Mouse (Mus musculus) fibroblast of lung, adult 2 months (primary cell): ENCODE data around the gene Cabcoco1.

Source experiments
- DNase-seq: peaks from one replicate; pipeline ENCODE4 v3.0.0-alpha.2; 2011; ENCODE audit warnings: low read depth

Gene Cabcoco1

DNA sequence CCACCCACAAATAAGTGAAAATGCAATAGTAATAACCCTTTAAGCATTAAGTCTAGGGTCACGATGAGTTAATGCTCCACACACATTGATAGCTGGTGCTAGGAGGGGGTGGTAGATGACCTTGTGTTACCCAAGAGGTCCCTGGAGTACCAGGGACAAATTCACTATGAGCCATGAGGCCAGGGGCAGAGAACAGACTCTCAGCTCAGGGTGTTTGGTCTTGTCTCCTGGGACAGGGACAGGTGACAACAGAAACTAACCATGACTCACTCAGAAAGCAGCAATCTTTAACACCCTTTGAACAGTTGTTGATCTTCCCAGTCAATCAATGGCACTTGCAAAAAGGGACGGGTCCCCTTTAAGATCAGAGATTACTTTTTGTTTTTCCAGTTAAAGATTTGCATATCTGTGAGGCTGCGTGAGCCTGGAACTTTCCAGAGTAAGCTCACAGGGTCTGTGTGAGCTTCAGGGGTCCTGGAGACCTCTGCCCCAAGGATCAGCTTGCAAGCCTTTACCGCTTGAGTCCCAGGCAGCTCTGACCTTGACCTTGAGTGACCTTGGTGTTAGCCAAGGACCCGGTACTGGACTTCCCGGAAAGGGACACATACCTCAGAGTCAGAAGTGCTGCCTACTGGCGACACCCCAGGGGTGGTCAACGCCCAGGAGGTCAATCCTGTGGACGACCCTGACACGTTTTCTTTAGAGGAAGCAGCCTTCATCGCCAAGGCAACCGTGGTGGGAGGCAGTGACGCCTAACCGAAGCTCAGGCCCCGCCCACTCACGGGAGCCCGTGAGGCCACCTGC, at the start of gene Cabcoco1:
Cabcoco1 (minus strand) TSS at position 758 of the 804 bp plus-strand sequence.
- no peak for DNase-seq

DNA sequence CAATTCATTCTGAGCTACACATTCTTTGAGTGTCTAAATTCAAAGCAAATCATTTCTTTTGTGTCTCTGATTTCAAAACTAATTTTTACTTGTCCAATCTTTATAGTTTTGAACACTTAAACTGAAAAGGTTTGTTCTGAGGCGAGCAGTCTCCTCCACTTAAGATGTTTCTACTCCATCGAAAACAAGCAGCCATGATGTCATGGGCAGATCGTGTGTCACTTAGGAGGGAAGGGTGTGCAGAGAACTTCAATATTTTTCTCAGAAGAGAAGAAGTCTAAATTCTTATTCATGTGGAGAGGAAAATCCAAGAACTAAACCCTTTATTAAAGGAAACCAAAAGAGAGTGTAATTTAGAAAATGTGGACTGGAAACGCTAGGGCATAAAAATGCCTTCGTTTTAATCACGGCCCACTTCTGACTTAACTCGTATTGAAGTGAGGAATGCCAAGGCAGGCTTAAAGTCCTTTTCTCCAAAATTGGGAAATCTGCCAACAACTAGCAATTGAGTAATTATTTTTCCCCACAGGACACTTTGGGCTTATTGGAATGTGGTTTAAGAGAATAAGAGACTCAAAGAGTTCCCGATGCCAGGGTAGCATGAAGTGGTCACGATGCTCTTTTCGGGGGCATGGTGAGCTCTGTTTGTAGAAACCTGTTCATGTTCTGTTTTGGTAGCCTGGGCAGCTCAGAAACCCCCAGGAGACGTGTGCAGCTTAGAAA, 48.0 kb upstream of the Cabcoco1 start:
- DNase-seq = peak; percentile 27

DNA sequence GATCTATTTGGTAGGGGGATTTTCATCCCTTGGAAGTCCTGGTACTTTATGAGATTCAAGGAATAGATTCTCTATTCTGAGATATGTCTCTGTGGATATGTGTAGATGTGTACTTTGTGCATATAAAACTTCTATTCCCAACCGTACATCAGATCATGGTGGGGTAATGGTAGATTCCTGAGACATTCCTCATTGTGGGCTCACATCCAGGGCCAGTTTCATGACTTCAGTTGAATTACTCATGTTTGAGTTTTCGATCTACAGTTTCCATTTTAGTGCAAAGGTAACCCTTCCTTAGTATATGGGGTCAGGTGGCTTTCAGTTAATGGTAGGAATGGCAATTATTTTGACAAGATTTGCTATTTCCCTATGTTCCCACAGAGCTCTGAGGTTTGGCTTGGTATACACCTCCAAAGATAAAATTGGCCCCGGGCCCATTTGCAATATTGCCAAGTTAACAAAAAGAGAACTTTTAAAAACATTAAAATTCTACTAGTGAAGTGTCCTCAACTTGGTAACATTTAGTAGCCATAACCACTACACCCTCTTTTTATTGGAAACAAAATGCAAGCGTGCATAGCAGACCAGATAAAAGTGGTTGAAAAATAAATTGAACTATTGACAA, 45.8 kb upstream of the Cabcoco1 start:
- peak; percentile 18 for DNase-seq

DNA sequence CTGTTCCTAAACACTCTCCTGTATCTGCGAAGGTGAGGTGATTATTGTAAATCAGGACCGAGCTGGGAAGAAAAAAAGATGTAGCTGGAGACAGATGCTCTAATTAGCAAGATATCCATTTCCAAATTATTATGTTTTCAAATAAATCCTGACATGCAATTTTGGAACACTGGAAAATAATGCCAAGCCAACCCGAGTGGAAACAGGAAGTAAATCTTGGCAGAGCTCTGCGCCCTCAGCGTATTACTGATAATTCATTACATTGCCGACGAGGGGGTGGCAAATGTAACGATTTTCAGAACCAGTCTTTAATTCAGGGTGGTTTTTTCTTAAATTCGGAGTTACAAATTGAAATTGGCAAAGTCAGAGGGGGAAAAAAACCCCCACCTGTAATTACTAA, 35.6 kb upstream of the Cabcoco1 start:
- no peak for DNase-seq

DNA sequence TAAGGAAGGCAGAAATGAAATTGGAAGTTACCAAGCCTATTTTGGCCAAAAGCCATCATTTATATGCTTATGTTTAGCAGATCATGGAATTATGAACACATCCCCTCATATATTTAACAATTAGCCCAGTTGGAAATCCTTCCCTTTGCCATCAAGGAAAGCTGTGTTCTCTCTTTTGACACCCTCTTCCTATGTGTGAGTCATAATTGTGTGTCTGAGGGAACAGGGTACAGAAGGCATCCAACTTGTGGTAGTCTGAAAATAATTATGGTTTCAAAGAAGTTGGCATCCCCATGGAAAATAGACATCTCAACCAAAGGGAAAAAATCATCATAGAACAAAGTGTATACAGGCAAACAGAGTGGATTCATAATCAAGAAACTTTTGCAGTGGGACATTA, 26.5 kb upstream of the Cabcoco1 start:
- no peak for DNase-seq

DNA sequence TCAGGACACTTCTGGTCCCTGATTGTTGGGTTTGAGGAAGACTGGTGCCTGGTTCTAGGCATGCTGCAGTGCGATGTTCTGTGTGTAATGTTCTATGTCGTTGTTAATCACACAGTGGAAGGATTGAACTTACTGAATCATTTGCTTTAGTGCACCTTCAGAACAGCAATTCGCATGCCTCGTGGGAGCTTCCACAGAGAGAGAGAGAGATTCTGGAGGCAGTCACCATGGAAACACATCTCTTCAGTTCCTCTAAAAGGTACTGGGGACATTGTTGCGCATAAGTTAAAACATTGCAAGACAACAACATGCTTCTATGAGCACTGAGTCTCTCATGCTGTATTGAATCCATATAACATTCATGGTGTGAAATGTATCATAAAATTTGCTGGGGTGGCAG, 20.6 kb upstream of the Cabcoco1 start:
- no peak for DNase-seq

DNA sequence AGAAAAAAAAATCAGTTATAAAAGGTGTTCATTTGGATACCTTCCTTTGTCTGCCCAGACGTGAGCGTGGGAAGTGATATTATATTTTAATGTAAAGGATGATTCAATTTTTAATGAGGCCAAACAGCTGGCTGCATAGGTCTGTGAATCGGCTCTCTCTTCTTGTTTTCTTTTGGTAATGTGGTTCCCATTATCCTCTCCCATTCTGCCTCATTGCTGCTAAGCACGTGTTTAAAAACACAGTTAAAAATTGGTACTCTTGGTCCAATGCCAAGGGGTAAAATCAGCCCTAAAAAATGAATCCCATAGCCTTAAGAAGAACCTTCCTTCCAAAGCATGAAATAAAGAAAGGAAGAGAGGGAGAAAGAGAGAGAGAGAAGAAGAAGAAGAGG, 17.1 kb upstream of the Cabcoco1 start:
- DNase-seq = peak; percentile 51

DNA sequence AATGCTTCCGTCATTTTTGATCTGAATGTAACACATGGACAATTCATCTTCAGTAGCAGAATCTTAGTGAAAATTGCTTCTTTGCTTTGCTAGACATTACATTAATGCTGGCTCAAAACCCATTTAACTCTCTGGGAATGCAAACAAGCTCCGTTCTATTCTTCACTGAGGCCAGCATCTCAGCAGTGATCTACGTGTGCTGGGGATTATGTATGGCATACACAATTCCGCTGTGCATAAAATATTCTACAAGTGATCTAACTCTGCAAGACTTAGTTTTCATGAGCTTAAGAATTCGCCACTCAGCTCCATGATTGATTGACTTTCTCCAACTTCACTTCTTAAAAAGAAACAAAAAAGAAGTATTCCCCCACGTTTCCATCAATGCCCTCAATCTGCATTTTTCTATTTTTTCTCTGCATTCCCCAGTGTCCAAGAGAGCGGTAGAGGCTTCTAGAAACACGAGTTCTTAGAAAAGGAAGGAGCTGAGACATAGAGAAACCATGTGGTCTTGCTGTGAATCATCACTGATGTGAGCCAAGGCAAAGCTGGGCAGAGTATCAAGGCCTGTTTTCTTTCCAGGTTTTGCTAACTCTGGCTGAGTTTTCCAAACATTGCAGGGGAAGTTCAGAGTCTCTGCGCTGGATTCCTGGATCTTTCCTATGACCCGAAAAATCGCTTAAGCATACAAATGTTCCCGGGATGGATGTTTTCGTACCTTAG, 16.6 kb upstream of the Cabcoco1 start:
- DNase-seq = peak; percentile 98

DNA sequence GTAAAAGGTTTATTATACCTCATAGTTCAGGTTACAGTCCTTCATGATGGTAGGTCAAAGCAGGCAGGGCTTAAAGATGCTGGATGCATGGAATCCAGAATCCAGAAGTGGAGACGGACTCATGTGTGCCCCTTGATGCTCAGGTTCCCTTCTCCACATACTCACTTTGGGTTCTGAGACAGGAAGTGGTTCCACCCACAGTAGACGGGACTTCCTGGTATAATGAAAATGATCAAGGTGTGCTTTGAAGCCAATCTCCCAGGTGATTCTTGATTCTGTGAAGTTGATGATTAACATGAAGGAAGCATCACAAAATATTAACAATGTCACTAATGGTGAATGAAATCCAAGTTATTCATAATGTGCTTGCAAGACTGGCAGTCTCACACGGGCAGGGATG, 12.0 kb upstream of the Cabcoco1 start:
- DNase-seq = no peak

DNA sequence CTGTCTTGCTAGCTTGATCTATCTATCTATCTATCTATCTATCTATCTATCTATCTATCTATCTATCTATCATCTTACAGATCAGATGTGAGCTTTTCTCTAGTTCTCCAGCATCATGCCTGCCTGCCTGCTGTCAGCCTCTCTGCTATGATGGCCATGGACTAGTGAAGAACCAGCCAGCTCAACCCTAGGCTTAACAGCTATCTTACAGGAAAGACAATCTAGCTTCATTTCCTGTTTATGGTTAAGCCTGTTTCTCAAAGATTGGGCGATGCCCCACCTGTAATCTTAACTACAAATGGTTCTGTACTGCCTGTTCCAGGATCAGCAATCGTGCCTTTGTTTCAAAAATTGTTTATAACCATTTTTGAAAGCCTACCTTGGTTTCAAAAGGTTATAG, 10.9 kb upstream of the Cabcoco1 start:
- no peak for DNase-seq

DNA sequence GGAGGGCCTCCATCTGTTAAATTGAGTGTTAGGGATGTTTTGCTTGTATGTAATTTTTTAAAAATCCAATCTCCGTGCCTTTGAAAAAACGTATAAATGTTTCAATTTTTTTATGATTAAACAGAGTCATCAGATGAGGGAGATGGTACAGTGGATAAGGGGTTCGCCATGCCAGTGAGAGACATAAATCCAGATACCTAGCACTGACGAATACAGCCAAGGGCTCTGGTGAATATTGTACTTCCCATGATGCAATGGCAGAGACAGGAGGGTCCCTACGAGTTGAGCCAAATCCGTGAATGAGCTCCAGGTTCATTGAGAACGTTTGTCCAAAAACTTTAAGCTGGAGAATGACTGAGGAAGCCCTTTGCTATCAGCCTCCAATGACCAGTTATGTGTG, 9.6 kb upstream of the Cabcoco1 start:
- no peak for DNase-seq

DNA sequence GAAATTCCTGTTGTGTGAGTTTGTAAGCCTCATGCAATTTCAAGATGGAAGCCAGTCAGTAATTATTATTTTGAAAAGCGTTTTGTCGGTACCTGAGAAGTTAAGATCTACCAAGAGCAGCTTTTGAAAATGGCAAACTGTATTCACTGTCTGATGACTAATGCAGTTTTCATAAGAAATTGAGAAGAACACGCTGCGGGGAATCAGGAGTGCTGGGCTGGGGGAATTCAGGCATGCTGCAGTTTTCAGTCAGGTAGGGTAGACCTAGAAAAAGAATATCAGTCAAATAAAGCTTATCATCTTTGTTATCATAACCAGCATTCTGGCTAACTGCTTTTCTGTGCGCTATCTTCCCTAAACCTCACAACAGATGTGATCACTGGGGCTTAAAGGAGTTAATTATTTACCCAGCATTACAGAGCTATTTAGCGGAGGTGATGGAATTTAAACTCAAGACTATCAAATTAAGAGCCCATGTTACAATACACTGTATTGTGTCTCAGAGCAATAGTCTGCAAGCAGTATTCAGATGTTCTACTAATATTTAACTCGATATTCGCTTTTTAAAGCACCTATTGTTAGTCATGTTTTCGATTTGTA, 9.1 kb upstream of the Cabcoco1 start:
- DNase-seq = no peak

DNA sequence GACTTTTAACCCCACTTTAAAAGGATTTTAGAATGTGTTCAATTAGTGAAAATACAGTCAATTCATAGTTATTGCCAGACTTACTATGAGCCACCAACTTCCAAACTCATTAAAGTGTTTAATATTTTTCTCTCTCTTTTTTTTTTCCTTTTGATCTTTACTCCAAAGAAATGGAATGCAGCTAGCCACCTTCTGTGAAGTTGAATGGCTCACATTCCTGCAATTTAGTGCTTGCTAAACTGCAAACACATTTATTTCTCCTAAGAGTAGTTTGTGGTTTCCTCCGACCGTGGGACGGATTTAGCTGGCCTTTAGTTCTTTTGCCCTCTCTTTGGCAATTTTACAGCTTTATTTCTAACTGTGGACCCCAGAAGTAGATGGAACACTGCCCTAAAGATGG, 1.4 kb upstream of the Cabcoco1 start:
- DNase-seq = no peak

DNA sequence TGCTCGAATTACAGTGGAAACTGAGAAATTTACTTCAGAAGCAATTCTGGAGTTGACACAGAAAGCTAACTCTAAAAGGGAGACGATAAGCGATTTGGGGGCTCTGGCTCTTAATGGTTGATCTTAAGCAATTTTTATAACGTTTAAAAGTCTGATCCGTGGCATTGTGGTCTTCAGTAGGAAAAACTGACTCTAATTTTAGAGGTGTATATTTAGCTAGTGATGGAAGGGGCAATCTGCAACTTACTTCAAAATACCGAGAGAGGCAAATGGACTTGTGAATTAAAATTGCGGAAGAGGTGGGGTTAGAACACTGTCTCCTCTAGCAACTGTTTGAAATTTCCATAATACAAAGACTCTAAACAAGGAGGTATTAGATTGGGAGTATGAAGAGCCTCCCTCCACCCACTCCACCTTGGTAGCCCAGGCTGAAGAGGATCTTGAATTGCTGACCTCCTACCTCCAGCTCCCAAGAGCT, 286 bp upstream of the Cabcoco1 start:
- no peak for DNase-seq

DNA sequence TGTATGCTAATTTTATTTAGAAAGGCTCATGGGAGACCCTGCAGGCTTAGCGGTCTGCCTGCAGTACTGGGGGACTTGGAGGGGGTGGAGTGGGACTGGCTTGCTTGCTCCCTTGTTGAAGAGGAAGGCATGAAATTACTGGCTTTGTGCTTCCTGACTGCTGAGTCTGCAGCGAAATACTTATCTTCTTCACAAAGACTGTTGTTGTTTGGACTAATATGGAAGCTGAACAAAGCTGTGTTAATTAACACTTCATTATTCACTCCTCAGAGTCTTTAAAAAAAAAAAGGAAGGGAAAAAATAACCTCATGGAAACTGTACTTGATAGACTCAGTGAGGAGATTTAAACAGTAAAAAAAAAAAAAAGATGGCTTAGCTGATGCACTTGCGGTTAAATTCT, 1.1 kb downstream of the Cabcoco1 start:
- DNase-seq = no peak

DNA sequence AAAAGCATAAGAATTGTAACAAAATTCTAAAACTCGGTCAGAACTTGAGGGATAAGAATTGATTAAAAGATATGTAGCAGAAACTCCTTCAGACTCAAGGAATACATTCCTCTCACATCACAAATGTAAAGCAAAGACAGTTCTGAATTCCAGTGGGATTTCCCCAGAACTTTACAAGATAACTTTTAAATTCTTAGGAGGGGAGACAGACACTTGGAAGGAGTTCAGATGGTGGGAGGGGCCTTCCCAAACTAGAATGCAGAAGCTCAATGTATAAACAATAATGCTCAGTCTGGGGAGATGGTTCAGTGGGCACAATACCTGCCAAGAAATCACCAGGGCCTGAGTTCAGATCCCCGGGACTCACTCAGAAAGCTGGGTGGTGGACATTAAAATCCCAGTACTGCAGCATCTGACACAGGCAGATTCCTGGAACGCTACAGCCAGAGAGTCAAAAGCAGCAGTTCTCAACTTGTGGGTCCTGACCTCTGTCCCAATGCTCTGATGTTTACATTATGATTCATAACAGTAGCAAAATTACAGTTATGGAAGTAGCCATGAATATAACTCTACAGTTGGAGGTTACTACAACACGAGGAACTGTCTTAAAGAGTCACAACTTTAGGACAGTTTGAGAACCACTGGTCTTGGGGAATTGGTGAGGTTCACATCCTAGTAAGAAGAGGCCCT, 4.3 kb downstream of the Cabcoco1 start:
- DNase-seq = no peak

DNA sequence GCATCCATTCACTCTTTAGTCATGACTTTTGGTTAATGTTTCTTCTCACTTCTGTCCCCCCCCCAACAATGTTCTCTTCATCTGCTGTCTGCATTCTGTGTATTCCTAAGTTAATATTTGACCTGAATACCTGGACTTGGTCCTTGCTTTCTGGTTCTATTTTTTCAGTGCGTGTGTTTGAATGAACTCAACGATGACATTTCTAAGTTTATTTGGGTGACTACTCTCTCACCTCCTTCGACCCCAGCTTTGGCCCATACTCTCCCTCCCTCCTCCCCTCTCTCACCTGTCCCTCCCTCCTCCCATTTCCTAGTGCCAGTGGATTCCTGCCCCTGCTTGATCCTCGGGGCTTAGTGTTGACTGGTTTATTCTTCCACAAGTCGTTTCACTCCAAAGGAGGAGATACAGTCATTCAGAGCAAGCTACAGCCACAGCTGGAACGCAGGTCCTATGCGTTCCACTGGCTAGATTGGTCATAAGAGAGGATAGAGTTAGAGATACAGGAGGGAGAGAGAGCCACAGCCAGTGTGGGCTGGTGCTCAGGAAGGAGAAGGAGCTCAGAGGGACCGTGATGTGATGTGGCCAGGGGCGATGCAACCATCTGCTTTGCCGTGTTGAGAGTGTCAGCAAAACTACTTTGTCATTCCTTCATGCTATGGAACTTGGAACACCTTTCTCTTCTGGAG, 12.2 kb downstream of the Cabcoco1 start:
- no peak for DNase-seq

DNA sequence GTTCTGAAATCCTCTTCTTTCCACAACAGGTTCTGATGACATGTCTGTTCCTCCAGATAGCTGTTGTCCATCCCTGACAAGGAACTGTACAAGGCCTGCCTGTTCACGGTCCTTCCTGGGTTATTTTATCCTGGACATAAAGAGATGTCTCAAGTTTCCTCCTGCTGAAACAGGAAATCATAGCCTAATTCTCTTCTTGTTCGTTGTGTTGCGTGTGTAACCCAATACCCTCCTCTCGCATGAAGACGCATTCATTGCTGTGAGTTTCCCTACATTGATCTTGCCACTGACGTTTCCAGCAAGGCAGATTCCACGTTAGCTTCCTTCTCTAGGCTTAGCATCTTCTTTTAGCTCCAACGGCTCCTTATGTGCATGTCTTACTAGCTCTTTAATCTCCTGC, 12.7 kb downstream of the Cabcoco1 start:
- DNase-seq = no peak

DNA sequence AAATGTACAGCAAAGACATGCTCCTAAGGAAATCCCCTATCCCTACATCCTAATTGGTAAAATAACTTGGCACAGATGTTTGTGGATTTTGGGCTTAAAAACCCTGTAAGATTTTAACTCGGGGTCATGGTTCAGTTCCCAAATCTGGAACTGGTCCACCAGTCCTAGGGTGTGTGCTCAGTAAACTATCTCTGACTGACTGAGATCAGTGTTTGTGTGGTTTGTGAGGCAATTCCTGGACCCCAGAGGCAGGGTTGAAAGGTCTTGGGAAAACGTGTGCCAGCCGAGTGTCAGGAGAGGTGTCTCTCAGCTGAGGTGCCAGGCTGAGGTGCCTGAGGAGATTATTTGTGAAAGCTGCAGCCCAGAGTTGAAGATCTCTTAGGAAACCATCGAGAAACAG, 19.6 kb downstream of the Cabcoco1 start:
- no peak for DNase-seq

DNA sequence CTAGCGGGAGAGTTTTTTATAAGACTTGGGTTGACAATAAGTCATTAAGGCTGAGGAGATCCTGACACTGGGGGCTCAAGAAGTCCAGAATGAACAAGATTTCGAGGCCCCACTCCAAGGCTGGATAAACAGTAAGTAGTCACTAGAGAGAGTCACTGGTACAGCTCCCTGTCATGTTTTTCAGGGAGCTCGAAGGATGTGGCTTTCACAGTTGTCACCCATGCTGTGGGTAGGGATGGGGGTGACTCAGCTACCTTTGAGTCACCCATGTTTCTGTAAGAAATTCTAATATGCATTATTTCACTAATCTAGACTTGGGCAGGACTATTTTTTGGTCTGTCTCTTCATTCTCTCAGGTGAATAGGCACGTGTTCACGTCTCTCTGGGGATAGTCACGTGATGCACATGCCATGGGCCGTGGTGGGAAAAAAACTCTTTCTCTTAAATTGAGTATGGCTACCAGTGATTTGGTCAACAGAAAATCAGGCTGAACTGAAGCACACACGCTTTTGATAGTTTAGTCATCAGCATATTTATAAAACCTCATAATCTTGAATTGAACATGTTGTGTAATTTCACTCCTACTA, 29.2 kb downstream of the Cabcoco1 start:
- peak; percentile 24 for DNase-seq
